Mouse (Mus musculus): ENCODE data around the gene Fbxo24.

Fbxo24 gene

DNA sequence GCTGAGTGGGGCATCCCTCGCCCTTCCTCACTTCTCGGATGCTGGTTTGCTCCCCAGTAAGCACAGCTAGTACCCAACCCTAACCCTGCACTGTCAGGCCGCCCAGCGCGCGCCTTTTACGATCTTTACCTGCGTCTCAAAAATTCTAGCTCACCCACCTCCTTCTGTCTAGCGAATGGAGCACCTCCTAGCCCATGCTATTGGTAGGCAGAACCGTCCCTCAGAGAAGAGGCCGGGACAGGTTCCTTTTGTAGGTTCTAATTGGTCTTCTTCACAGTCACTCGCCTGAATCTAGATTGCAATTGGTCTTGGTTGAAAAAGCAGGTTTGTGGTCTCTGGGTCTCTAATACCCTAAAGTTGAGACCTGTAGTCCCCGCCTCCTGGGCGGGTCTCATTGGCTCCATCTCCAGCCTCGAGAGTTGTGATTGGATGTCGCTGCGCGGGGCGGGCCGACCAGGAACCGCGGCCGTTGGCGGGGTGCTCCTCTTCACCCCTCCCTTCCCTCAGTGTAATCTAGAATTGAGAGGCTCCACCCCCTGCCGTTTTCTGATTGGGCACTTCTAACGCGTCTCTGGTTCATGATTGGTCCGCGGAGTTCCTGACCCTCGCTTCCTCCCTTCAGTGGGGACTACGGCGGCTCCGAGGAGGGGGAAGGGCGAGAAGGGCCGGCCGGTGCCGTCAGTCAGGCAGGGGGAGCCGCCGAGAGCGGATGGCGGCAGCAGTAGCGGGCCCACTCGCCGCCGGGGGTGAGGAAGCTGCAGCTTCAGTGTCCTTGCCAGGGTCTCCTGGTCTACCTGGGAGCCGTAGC lies at the start of gene Fbxo24, which contains the start of the genes Lrch4 and Gm20605:
Gene Fbxo24, minus strand, starts transcription at position 505 of the 808 bp plus-strand sequence.
Gene Lrch4, plus strand, starts transcription at position 624 of the 808 bp plus-strand sequence.
Gene Gm20605, plus strand, starts transcription at position 678 of the 808 bp plus-strand sequence.
- H3K27me3 ChIP-seq (ENCODE audit: insufficient read depth, low read length) = no peaks in the 10 kb centered on the region
- TF ChIP-seq POU5F1 (IDR thresholded peaks at IDR 0.05; ENCODE audit: borderline replicate concordance, low read length) = no peak
- no peak for TF ChIP-seq CTCF (conservative IDR thresholded peaks at IDR 0.05; ENCODE audit: low read length)
- no peak for TF ChIP-seq NANOG (IDR thresholded peaks at IDR 0.05; ENCODE audit: borderline replicate concordance, low read length)
- H3K4me1 ChIP-seq (replicated peaks; ENCODE audit: low read depth, low read length) = peaks cover 81% of the 10 kb centered on the region
- peaks cover 22% of the 10 kb centered on the region for H3K36me3 ChIP-seq (ENCODE audit: insufficient read depth, low read length)
- no peaks in the 10 kb centered on the region for H3K9me3 ChIP-seq (ENCODE audit: low read length)
- peak within 1 kb of the TSS; percentile 99 for H3K4me3 ChIP-seq (replicated peaks; ENCODE audit: low read length)

GRCm38 (mm10) chr5:137677859-137678258 lies 49.1 kb upstream of the Fbxo24 start:
- Histone ChIP-seq H3K4me3 (replicated peaks; ENCODE audit: low read length) (no peak overlapping the region), H3K4me1 (replicated peaks; ENCODE audit: low read depth, low read length) (peaks cover 37% of the 10 kb centered on the region), H3K9me3 (ENCODE audit: low read length) (no peaks in the 10 kb centered on the region), H3K27me3 (ENCODE audit: insufficient read depth, low read length) (no peaks in the 10 kb centered on the region), H3K36me3 (ENCODE audit: insufficient read depth, low read length) (peaks cover 61% of the 10 kb centered on the region)
- TF ChIP-seq NANOG (IDR thresholded peaks at IDR 0.05; ENCODE audit: borderline replicate concordance, low read length) = no peak
- no peak for TF ChIP-seq POU5F1 (IDR thresholded peaks at IDR 0.05; ENCODE audit: borderline replicate concordance, low read length)
- no peak for TF ChIP-seq CTCF (conservative IDR thresholded peaks at IDR 0.05; ENCODE audit: low read length)

DNA sequence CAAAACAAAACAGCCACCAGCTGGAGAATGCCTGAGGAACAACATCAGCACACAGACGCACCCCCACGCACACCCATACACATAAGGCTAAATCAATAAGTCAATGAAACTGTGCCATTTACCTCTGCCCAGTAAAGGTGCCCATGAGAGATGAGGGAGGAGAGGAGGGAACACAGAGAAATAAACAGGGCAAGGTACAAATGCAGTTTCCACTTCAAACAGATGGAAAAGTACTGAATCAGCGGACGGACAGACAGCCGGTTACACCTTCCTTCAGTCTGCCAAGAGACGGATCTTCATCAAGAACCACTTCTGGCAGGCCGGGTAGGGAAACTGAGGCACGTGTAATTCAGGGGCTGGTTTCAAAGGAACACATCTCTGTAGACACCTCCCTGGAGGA lies 46.0 kb upstream of the Fbxo24 start:
- H3K36me3 ChIP-seq (ENCODE audit: insufficient read depth, low read length) = peaks cover 51% of the 10 kb centered on the region
- no peaks in the 10 kb centered on the region for H3K27me3 ChIP-seq (ENCODE audit: insufficient read depth, low read length)
- no peaks in the 10 kb centered on the region for H3K9me3 ChIP-seq (ENCODE audit: low read length)
- TF ChIP-seq CTCF (conservative IDR thresholded peaks at IDR 0.05; ENCODE audit: low read length) = no peak
- TF ChIP-seq POU5F1 (IDR thresholded peaks at IDR 0.05; ENCODE audit: borderline replicate concordance, low read length) = no peak
- TF ChIP-seq NANOG (IDR thresholded peaks at IDR 0.05; ENCODE audit: borderline replicate concordance, low read length) = no peak
- H3K4me1 ChIP-seq (replicated peaks; ENCODE audit: low read depth, low read length) = peaks cover 46% of the 10 kb centered on the region
- no peak overlapping the region for H3K4me3 ChIP-seq (replicated peaks; ENCODE audit: low read length)

- Histone ChIP-seq H3K36me3 (ENCODE audit: insufficient read depth, low read length) (peaks cover 44% of the 10 kb centered on the region), H3K9me3 (ENCODE audit: low read length) (no peaks in the 10 kb centered on the region), H3K27me3 (ENCODE audit: insufficient read depth, low read length) (no peaks in the 10 kb centered on the region), H3K4me1 (replicated peaks; ENCODE audit: low read depth, low read length) (peaks cover 46% of the 10 kb centered on the region), H3K4me3 (replicated peaks; ENCODE audit: low read length) (no peak overlapping the region)
- TF ChIP-seq NANOG (IDR thresholded peaks at IDR 0.05; ENCODE audit: borderline replicate concordance, low read length) (no peak), CTCF (conservative IDR thresholded peaks at IDR 0.05; ENCODE audit: low read length) (no peak), POU5F1 (IDR thresholded peaks at IDR 0.05; ENCODE audit: borderline replicate concordance, low read length) (no peak)
Measured at GRCm38 (mm10) chr5:137673015-137673414, 44.2 kb upstream of the Fbxo24 start.

- H3K4me3 ChIP-seq (replicated peaks; ENCODE audit: low read length) = no peak overlapping the region
- TF ChIP-seq NANOG (IDR thresholded peaks at IDR 0.05; ENCODE audit: borderline replicate concordance, low read length) (no peak), CTCF (conservative IDR thresholded peaks at IDR 0.05; ENCODE audit: low read length) (no peak), POU5F1 (IDR thresholded peaks at IDR 0.05; ENCODE audit: borderline replicate concordance, low read length) (no peak)
- H3K9me3 ChIP-seq (ENCODE audit: low read length) = no peaks in the 10 kb centered on the region
- H3K4me1 ChIP-seq (replicated peaks; ENCODE audit: low read depth, low read length) = peaks cover 51% of the 10 kb centered on the region
- peaks cover 44% of the 10 kb centered on the region for H3K36me3 ChIP-seq (ENCODE audit: insufficient read depth, low read length)
- H3K27me3 ChIP-seq (ENCODE audit: insufficient read depth, low read length) = no peaks in the 10 kb centered on the region
Measured at GRCm38 (mm10) chr5:137672361-137672760, 43.6 kb upstream of the Fbxo24 start.

DNA sequence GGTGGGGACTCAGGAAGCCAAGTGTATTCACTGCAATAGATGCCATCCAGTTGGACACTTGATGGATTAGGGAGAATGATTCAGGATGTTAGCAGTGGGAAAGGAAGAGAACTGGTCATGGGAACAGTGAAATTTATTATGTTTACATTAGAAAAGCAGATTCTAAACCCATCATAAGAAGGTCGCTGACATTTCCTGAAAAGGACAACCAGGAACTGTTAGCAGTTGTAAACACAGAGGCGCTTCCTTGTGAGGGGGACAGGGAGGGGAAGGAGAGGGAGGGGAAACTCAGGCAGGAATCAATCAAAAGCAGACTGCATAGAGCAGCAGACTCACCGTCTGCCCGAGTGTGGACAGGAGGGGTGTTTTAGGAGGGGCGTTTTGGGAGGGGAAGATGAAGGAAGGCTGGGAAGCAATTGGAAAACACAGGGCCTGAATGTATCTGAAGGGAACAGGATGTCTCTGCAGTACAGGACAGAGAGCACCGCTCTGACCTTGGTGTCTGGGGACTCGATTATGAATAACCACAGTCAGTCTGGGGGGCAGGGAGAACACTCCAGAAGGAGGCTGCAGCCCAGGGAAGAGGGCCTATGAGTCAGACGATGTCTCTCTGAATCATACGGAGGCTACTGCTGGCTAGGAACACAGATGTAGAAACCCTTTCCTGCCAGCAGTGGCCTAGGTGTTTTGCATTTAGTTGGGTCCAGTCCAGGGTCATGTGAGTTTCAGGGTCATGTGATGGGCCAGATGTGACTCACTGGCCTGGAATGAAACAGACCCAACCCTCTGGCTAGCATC lies 42.8 kb upstream of the Fbxo24 start:
- H3K27me3 ChIP-seq (ENCODE audit: insufficient read depth, low read length) = no peaks in the 10 kb centered on the region
- peak overlapping the region; percentile 26 for H3K4me3 ChIP-seq (replicated peaks; ENCODE audit: low read length)
- peaks cover 45% of the 10 kb centered on the region for H3K36me3 ChIP-seq (ENCODE audit: insufficient read depth, low read length)
- H3K4me1 ChIP-seq (replicated peaks; ENCODE audit: low read depth, low read length) = peaks cover 51% of the 10 kb centered on the region
- TF ChIP-seq NANOG (IDR thresholded peaks at IDR 0.05; ENCODE audit: borderline replicate concordance, low read length) (no peak), CTCF (conservative IDR thresholded peaks at IDR 0.05; ENCODE audit: low read length) (no peak), POU5F1 (IDR thresholded peaks at IDR 0.05; ENCODE audit: borderline replicate concordance, low read length) (no peak)
- H3K9me3 ChIP-seq (ENCODE audit: low read length) = no peaks in the 10 kb centered on the region

- Histone ChIP-seq H3K4me1 (replicated peaks; ENCODE audit: low read depth, low read length) (peaks cover 49% of the 10 kb centered on the region), H3K4me3 (replicated peaks; ENCODE audit: low read length) (no peak overlapping the region), H3K36me3 (ENCODE audit: insufficient read depth, low read length) (peaks cover 47% of the 10 kb centered on the region), H3K27me3 (ENCODE audit: insufficient read depth, low read length) (no peaks in the 10 kb centered on the region), H3K9me3 (ENCODE audit: low read length) (no peaks in the 10 kb centered on the region)
- no peak for TF ChIP-seq POU5F1 (IDR thresholded peaks at IDR 0.05; ENCODE audit: borderline replicate concordance, low read length)
- 0 out of 2 replicates have a peak, but pooled peaks have one; percentile 8 for TF ChIP-seq CTCF (conservative IDR thresholded peaks at IDR 0.05; ENCODE audit: low read length)
- no peak for TF ChIP-seq NANOG (IDR thresholded peaks at IDR 0.05; ENCODE audit: borderline replicate concordance, low read length)
Measured at GRCm38 (mm10) chr5:137670240-137670639, 41.4 kb upstream of the Fbxo24 start.

DNA sequence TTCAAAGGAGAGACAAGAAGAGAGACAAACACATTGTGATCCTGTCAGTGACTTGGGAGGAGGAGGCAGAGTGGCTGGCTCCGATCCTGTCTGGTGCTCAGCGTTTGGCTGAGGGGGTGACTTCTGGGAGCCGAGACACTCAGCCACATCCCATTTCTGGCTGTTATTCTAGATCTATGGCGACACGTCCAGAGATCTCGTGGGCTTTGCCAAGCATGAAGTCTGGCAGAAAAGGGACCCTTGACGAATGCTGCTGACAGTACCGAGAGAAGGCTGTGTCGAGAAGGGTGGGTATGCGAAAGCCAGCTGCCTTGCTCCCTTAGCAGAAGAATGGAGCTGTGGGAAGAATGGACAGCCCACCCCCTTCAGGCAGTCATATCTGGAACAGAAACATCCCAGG lies 40.2 kb upstream of the Fbxo24 start:
- Histone ChIP-seq H3K27me3 (ENCODE audit: insufficient read depth, low read length) (no peaks in the 10 kb centered on the region), H3K4me3 (replicated peaks; ENCODE audit: low read length) (no peak overlapping the region), H3K9me3 (ENCODE audit: low read length) (no peaks in the 10 kb centered on the region), H3K36me3 (ENCODE audit: insufficient read depth, low read length) (peaks cover 42% of the 10 kb centered on the region), H3K4me1 (replicated peaks; ENCODE audit: low read depth, low read length) (peaks cover 49% of the 10 kb centered on the region)
- TF ChIP-seq POU5F1 (IDR thresholded peaks at IDR 0.05; ENCODE audit: borderline replicate concordance, low read length) (no peak), CTCF (conservative IDR thresholded peaks at IDR 0.05; ENCODE audit: low read length) (no peak), NANOG (IDR thresholded peaks at IDR 0.05; ENCODE audit: borderline replicate concordance, low read length) (no peak)
